Mouse (Mus musculus) lung, adult 2 months (tissue): ENCODE results near the gene Ager.

Source experiments
- CTCF ChIP-seq: fragments of 200-500 bp; IDR thresholded peaks from 2 replicates; pipeline ENCODE4 v1.5.1; 2011; ENCODE audit warnings: mild to moderate bottlenecking, low read length, control low read depth; ENCODE audit not compliant: insufficient read depth
- POLR2A ChIP-seq: fragments of 200-500 bp; IDR thresholded peaks from 2 replicates; pipeline ENCODE4 v1.6.1; 2011; ENCODE audit warnings: low read depth, mild to moderate bottlenecking, control low read depth, low read length, borderline replicate concordance; ENCODE audit errors: extremely low read depth

DNA sequence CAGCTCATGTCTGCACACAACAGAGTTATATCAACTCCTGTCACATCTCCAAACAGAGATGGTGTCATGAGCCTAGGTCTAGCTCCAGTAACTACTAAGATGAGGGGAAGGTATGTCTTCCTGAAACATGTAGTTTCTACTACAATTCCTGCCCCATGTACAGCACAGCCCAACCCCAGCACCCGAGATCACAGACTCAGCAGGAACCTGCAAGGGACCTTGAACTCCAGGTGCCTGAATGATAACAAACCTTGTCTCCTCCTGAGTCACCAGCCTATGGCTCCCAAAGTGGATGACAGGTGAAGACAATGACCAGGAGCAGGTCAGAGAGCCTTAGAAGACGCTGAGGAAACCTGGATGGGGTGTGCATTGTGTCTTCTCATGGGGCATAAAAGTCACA is 47.8 kb upstream of the Ager start:
- TF ChIP-seq CTCF: no peak
- no peak for TF ChIP-seq POLR2A
